Mouse (Mus musculus) T-helper 2 cell (primary cell): ENCODE measurements at regions not wholly inside any gene's neighbourhood (a gene's known extent, or its start where the extent isn't known, plus 50 kb on each side); places are given as distances from the start of the nearest gene placed in this dataset.

ENCODE experiments used
- in situ Hi-C: fragments of 300-600 bp; cut with MboI, MseI; formaldehyde crosslinking; loops from one replicate; pipeline ENCODE4 v1.15.1; 2025; ENCODE audit warnings: high pct_unique_total_duplicates

GRCm38 (mm10) chr2:169524429-169524828 is 63.1 kb downstream of the Gm11011 start:
- in situ Hi-C loops = no loop called here

- in situ Hi-C loops = no loop called here
Observed at GRCm38 (mm10) chr2:169519941-169520340, 67.6 kb downstream of the Gm11011 start.

GRCm38 (mm10) chr2:169515350-169515749 is 72.2 kb downstream of the Gm11011 start:
- in situ Hi-C loops = no loop called here

GRCm38 (mm10) chr2:169510741-169511140 is 76.8 kb downstream of the Gm11011 start:
- in situ Hi-C loops = no loop called here

GRCm38 (mm10) chr2:169509406-169509805 is 78.1 kb downstream of the Gm11011 start:
- in situ Hi-C loops = no loop called here

- in situ Hi-C loops = no loop called here
Observed at GRCm38 (mm10) chr2:169504416-169505057, 83.0 kb downstream of the Gm11011 start.

GRCm38 (mm10) chr2:169503598-169503958 is 84.0 kb downstream of the Gm11011 start:
- in situ Hi-C loops = no loop called here

GRCm38 (mm10) chr2:169502717-169503597 is 84.6 kb downstream of the Gm11011 start:
- in situ Hi-C loops = no loop called here

GRCm38 (mm10) chr2:169501736-169502340 is 85.7 kb downstream of the Gm11011 start:
- in situ Hi-C loops = no loop called here

- in situ Hi-C loops = no loop called here
Observed at GRCm38 (mm10) chr2:169495368-169495767, 92.2 kb downstream of the Gm11011 start.

- in situ Hi-C loops = no loop called here
Observed at GRCm38 (mm10) chr2:169494503-169495311, 92.8 kb downstream of the Gm11011 start.

GRCm38 (mm10) chr2:169493609-169494275 is 93.8 kb downstream of the Gm11011 start:
- in situ Hi-C loops = no loop called here

- in situ Hi-C loops = no loop called here
Observed at GRCm38 (mm10) chr2:169483934-169484333, 103.6 kb downstream of the Gm11011 start.

- in situ Hi-C loops = no loop called here
Observed at GRCm38 (mm10) chr2:169481731-169482465, 105.6 kb downstream of the Gm11011 start.

GRCm38 (mm10) chr2:169474418-169475112 is 113.0 kb downstream of the Gm11011 start:
- in situ Hi-C loops = no loop called here

- in situ Hi-C loops = no loop called here
Observed at GRCm38 (mm10) chr2:169469538-169469937, 118.0 kb downstream of the Gm11011 start.

- in situ Hi-C loops = no loop called here
Observed at GRCm38 (mm10) chr2:169467621-169468020, 119.9 kb downstream of the Gm11011 start.

- in situ Hi-C loops = no loop called here
Observed at GRCm38 (mm10) chr2:169464106-169464505, 123.4 kb downstream of the Gm11011 start.

GRCm38 (mm10) chr2:169461491-169462039 is 126.0 kb downstream of the Gm11011 start:
- in situ Hi-C loops = no loop called here

- in situ Hi-C loops = no loop called here
Observed at GRCm38 (mm10) chr2:169452956-169453355, 134.6 kb downstream of the Gm11011 start.
